1 mouse cellular context compared by ENCODE assay signal in the genomic region with DNA sequence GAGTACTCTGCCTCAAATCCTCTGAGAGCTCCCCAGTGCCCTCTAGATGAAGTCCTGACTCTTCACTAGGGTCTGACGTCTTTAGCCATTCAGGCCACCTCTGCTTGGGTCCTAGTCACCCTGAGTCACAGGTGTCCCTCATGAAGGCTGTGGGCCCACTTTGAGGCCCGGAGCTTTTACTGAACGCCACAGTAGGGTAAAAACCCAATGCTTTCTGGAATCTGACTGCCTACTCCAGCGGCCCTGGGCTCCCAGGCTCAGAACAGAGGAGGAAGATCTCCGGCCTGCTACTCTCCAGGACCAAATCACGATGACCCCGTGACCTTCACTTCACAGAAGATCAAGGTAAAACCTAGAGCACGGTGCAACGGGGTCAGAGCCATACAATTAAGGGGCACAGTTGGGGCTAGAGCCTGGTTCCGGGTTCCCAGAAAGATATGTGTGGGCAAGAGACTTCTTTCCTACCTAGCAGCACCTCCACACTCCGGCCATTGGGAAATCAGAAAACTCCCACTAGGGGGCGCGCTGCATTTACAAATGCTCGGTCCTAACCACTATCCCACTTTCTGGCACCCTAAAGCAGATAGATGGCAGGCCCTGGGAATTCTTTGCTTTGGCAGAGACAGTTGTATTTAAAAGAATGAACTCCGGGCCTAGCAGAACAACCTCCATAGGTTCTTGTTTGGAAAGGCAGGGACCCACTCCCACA.
TF ChIP-seq lines count a peak whose summit lies in the region.

No protein-coding gene starts in this region.

TF ChIP-seq in CH12.LX, 34 proteins besides CTCF, POLR2A, EP300 and RAD21:
- TF ChIP-seq HCFC1 (IDR thresholded peaks at IDR 0.05; ENCODE audit: low read depth, low read length) (no peak), SMC3 (IDR thresholded peaks at IDR 0.05; ENCODE audit: low read depth, low read length) (peak; percentile 81), ELF1 (IDR thresholded peaks at IDR 0.05; ENCODE audit: low read depth, low read length) (peak; percentile 31; the same call in 1 of the 2 replicates), GABPA (IDR thresholded peaks at IDR 0.05; ENCODE audit: insufficient replicate concordance, low read depth, low read length) (no peak)
